Mouse (Mus musculus) limb, embryonic 13.5 days (tissue): ENCODE measurements around the gene Homer3. TPM values are rescaled to one million over a fixed set of nuclear protein-coding genes. Genes with fewer than 3 reads are reported as not detected.

Source experiments
- ATAC-seq: fragments of 200-750 bp; cut with Nextera tagmentation; 2 replicates; pipeline ENCODE4 v1.8.0; 2017; ENCODE audit warnings: low read depth, moderate number of reproducible peaks, moderate TSS enrichment; ENCODE audit not compliant: low FRiP score
- H3K27ac ChIP-seq: fragments of 300-500 bp; sonication (generic); 2 replicates; pipeline ENCODE4 v1.5.1; 2015; ENCODE audit warnings: inconsistent platforms, mild to moderate bottlenecking, moderate library complexity
- H3K27me3 ChIP-seq: fragments of 300-500 bp; sonication (generic); 2 replicates; pipeline ENCODE4 v1.6.1; 2015; ENCODE audit warnings: mild to moderate bottlenecking, inconsistent platforms
- H3K36me3 ChIP-seq: fragments of 300-500 bp; sonication (generic); 2 replicates; pipeline ENCODE4 v1.6.1; 2015; ENCODE audit warnings: inconsistent platforms, mild to moderate bottlenecking, moderate library complexity
- H3K4me1 ChIP-seq: fragments of 300-500 bp; sonication (generic); 2 replicates; pipeline ENCODE4 v1.6.1; 2015; ENCODE audit warnings: inconsistent platforms
- H3K4me2 ChIP-seq: fragments of 300-500 bp; sonication (generic); replicated peaks from 2 replicates; pipeline ENCODE4 v1.6.1; 2015; ENCODE audit warnings: inconsistent platforms, mild to moderate bottlenecking, moderate library complexity
- H3K4me3 ChIP-seq: fragments of 300-500 bp; sonication (generic); 2 replicates; pipeline ENCODE4 v1.5.1; 2015; ENCODE audit warnings: moderate library complexity, mild to moderate bottlenecking, inconsistent platforms
- H3K9ac ChIP-seq: fragments of 300-500 bp; sonication (generic); 2 replicates; pipeline ENCODE4 v1.6.1; 2015; ENCODE audit warnings: mild to moderate bottlenecking, inconsistent platforms
- H3K9me3 ChIP-seq: fragments of 300-500 bp; sonication (generic); 2 replicates; pipeline ENCODE4 v1.6.1; 2016; ENCODE audit warnings: inconsistent platforms
- WGBS: fragments of 180-500 bp; shearing (Covaris S2); methylation state at CpG from one replicate; pipeline ENCODE4 v1.1.7; 2015; 5-methylcytosine and 5-hydroxymethylcytosine counted together
- polyA plus RNA-seq: library from polyadenylated mRNA; unstranded; fragments of >200 nt; fragmentation: Nextera tagmentation; extraction: Ambion mirVana; gene quantifications from 2 replicates; pipeline ENCODE4 v1.2.1, GENCODE M21; 2015

Homer3 gene
- polyA plus RNA-seq, 1 experiment from 2014 or later, result 57.9 TPM

GRCm38 (mm10) chr8:70327512-70327911 is 44.9 kb downstream of the Homer3 start:
- no peak for ATAC-seq
- WGBS, result 94% methylated on average over 6 of the region's 6 CpGs
- no peak overlapping the region for H3K9ac ChIP-seq
- no peak overlapping the region for H3K27ac ChIP-seq
- H3K27me3 ChIP-seq, result peaks cover 7% of the 10 kb centered on the region
- H3K9me3 ChIP-seq, result no peaks in the 10 kb centered on the region
- H3K4me3 ChIP-seq, result no peak overlapping the region
- peaks cover 26% of the 10 kb centered on the region for H3K4me1 ChIP-seq
- no peak overlapping the region for H3K4me2 ChIP-seq
- H3K36me3 ChIP-seq, result peaks cover 66% of the 10 kb centered on the region

GRCm38 (mm10) chr8:70329124-70329834 is 46.7 kb downstream of the Homer3 start, which contains the start of gene Gdf1:
Gdf1 (plus strand) TSS chr8:70329817.
- Histone ChIP-seq H3K9me3 (no peaks in the 10 kb centered on the region), H3K27ac (peak within 1 kb of the TSS; percentile 10; the same call in 1 of the 2 replicates), H3K36me3 (peaks cover 68% of the 10 kb centered on the region), H3K27me3 (peaks cover 7% of the 10 kb centered on the region), H3K9ac (peak within 1 kb of the TSS; percentile 61), H3K4me1 (peaks cover 26% of the 10 kb centered on the region), H3K4me2 (peak within 1 kb of the TSS; percentile 57), H3K4me3 (peak within 1 kb of the TSS; percentile 25)
- WGBS, result 31% methylated on average over 14 of the region's 14 CpGs
- ATAC-seq, result no peak

GRCm38 (mm10) chr8:70329835-70330740 is 47.5 kb downstream of the Homer3 start:
- peak overlapping the region; percentile 25 for H3K4me3 ChIP-seq
- peaks cover 26% of the 10 kb centered on the region for H3K4me1 ChIP-seq
- H3K9ac ChIP-seq, result peak overlapping the region; percentile 61
- H3K27ac ChIP-seq, result peak overlapping the region; percentile 10; the same call in 1 of the 2 replicates
- peaks cover 7% of the 10 kb centered on the region for H3K27me3 ChIP-seq
- no peaks in the 10 kb centered on the region for H3K9me3 ChIP-seq
- WGBS, result 9% methylated on average over 45 of the region's 45 CpGs
- peaks cover 68% of the 10 kb centered on the region for H3K36me3 ChIP-seq
- H3K4me2 ChIP-seq, result peak overlapping the region; percentile 57
- ATAC-seq, result peak; percentile 17; the same call in 1 of the 2 replicates

- H3K27ac ChIP-seq, result peak overlapping the region; percentile 10; the same call in 1 of the 2 replicates
- peaks cover 26% of the 10 kb centered on the region for H3K4me1 ChIP-seq
- 32% methylated on average over 53 of the region's 53 CpGs for WGBS
- ATAC-seq, result peak; percentile 76
- H3K27me3 ChIP-seq, result peaks cover 7% of the 10 kb centered on the region
- peak overlapping the region; percentile 57 for H3K4me2 ChIP-seq
- H3K36me3 ChIP-seq, result peaks cover 76% of the 10 kb centered on the region
- H3K4me3 ChIP-seq, result peak overlapping the region; percentile 25
- H3K9ac ChIP-seq, result peak overlapping the region; percentile 61
- no peaks in the 10 kb centered on the region for H3K9me3 ChIP-seq
Measured at GRCm38 (mm10) chr8:70330741-70331364, 48.2 kb downstream of the Homer3 start.

GRCm38 (mm10) chr8:70331526-70331925 is 48.9 kb downstream of the Homer3 start:
- peaks cover 78% of the 10 kb centered on the region for H3K36me3 ChIP-seq
- peak overlapping the region; percentile 15 for H3K4me2 ChIP-seq
- no peak overlapping the region; the same call in 1 of the 2 replicates for H3K9ac ChIP-seq
- no peak overlapping the region for H3K27ac ChIP-seq
- no peaks in the 10 kb centered on the region for H3K9me3 ChIP-seq
- 58% methylated on average over 19 of the region's 19 CpGs for WGBS
- H3K4me1 ChIP-seq, result peaks cover 26% of the 10 kb centered on the region
- peaks cover 7% of the 10 kb centered on the region for H3K27me3 ChIP-seq
- no peak for ATAC-seq
- H3K4me3 ChIP-seq, result no peak overlapping the region

- peak; percentile 80 for ATAC-seq
- Histone ChIP-seq H3K36me3 (peaks cover 78% of the 10 kb centered on the region), H3K27me3 (peaks cover 7% of the 10 kb centered on the region), H3K4me2 (peak overlapping the region; percentile 38; the same call in 1 of the 2 replicates), H3K4me3 (no peak overlapping the region), H3K4me1 (peaks cover 26% of the 10 kb centered on the region), H3K27ac (peak overlapping the region; percentile 48; the same call in 1 of the 2 replicates), H3K9ac (peak overlapping the region; percentile 25; the same call in 1 of the 2 replicates), H3K9me3 (no peaks in the 10 kb centered on the region)
- WGBS, result 23% methylated on average over 40 of the region's 41 CpGs
Measured at GRCm38 (mm10) chr8:70332070-70332877, 49.6 kb downstream of the Homer3 start.

DNA sequence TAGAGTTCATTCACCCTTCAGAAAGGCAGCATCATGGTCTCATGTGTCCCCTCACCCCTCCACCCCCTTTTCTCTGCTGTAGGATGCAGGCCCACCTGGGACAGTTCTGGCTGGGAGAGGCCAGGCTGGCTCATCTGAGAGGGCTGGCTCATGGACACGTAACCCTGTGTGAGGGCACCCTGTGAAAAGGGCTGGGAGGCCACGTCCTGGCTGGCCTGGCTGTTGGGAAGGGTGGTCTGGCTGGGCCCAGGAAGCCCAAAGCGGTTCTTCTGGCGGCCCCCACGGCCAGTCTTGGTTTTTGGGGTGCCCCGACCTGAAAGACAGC is 50.2 kb downstream of the Homer3 start:
- H3K9me3 ChIP-seq, result no peaks in the 10 kb centered on the region
- peaks cover 78% of the 10 kb centered on the region for H3K36me3 ChIP-seq
- peaks cover 7% of the 10 kb centered on the region for H3K27me3 ChIP-seq
- H3K4me1 ChIP-seq, result peaks cover 26% of the 10 kb centered on the region
- ATAC-seq, result no peak
- no peak overlapping the region for H3K27ac ChIP-seq
- H3K4me3 ChIP-seq, result no peak overlapping the region
- no peak overlapping the region for H3K9ac ChIP-seq
- 94% methylated on average over 6 of the region's 6 CpGs for WGBS
- H3K4me2 ChIP-seq, result no peak overlapping the region

DNA sequence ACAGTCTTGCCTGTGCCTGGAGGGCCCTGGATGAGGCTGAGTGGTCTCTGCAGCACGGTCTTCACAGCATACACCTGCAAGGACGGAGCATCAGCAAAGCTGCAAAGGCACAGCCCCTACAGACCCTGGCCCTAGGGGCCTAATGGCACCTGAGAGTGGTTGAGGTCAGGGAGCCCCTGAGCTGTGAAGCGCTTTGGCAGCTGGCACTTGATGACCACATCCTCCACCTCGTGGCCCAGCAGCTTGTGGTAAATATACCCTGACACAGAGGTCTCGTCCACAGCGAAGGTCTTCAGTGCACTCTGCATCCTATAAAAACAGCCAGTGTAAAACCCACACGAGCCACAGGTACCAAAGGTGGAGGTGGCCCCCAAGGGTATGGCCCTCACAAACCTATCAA is 56.3 kb downstream of the Homer3 start:
- H3K9ac ChIP-seq, result no peak overlapping the region
- H3K4me1 ChIP-seq, result peaks cover 16% of the 10 kb centered on the region
- H3K9me3 ChIP-seq, result no peaks in the 10 kb centered on the region
- ATAC-seq, result no peak
- no peaks in the 10 kb centered on the region for H3K27me3 ChIP-seq
- H3K4me2 ChIP-seq, result no peak overlapping the region
- no peak overlapping the region for H3K4me3 ChIP-seq
- peaks cover 99% of the 10 kb centered on the region for H3K36me3 ChIP-seq
- 90% methylated on average over 7 of the region's 7 CpGs for WGBS
- H3K27ac ChIP-seq, result no peak overlapping the region

GRCm38 (mm10) chr8:70340659-70341058 is 58.0 kb downstream of the Homer3 start:
- Histone ChIP-seq H3K4me3 (no peak overlapping the region), H3K27me3 (no peaks in the 10 kb centered on the region), H3K36me3 (peaks cover 86% of the 10 kb centered on the region), H3K4me1 (peaks cover 26% of the 10 kb centered on the region), H3K27ac (no peak overlapping the region), H3K4me2 (no peak overlapping the region), H3K9ac (no peak overlapping the region), H3K9me3 (no peaks in the 10 kb centered on the region)
- no peak for ATAC-seq
- 92% methylated on average over 7 of the region's 7 CpGs for WGBS

GRCm38 (mm10) chr8:70342007-70342406 is 59.4 kb downstream of the Homer3 start:
- H3K27me3 ChIP-seq, result no peaks in the 10 kb centered on the region
- peaks cover 26% of the 10 kb centered on the region for H3K4me1 ChIP-seq
- no peak overlapping the region for H3K4me2 ChIP-seq
- no peak for ATAC-seq
- no peak overlapping the region for H3K27ac ChIP-seq
- no peak overlapping the region for H3K9ac ChIP-seq
- H3K9me3 ChIP-seq, result no peaks in the 10 kb centered on the region
- peaks cover 82% of the 10 kb centered on the region for H3K36me3 ChIP-seq
- WGBS, result 89% methylated on average over 14 of the region's 14 CpGs
- no peak overlapping the region for H3K4me3 ChIP-seq

DNA sequence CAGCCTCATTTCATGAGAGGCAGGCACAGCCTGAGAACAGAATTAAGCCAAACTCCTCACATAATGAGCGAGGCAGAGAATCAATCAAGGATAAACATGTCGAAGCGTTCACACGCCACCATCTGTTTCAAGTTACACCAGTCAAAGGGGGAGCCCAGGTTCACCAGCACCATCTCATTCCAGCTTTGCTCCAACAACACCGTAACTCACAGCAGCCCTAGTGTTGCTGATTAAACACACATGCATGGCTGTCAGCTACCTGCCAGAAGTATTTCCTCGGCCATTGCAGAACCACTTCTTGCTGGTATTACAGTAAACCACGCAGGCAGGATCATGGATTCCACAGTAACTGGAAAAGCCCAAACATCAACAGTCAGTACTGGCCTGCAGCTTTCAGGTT is 60.4 kb downstream of the Homer3 start:
- Histone ChIP-seq H3K27me3 (no peaks in the 10 kb centered on the region), H3K36me3 (peaks cover 72% of the 10 kb centered on the region), H3K4me2 (no peak overlapping the region), H3K9me3 (no peaks in the 10 kb centered on the region), H3K9ac (no peak overlapping the region), H3K4me3 (no peak overlapping the region), H3K4me1 (peaks cover 33% of the 10 kb centered on the region), H3K27ac (no peak overlapping the region)
- WGBS, result 22% methylated on average over 7 of the region's 7 CpGs
- no peak for ATAC-seq
